Mouse (Mus musculus) skeletal muscle tissue, adult 2 months (tissue): Measurements from ENCODE around the gene Zfr.
"Not testable (repeated sequence)": the region's sequence is repeated elsewhere in the genome, so short reads cannot be mapped to it uniquely, and the experiment has no call there.

Experiments
- DNase-seq: peaks from one replicate; pipeline ENCODE4 v3.0.0-alpha.2; 2012; ENCODE audit warnings: low read depth, low spot score

Gene Zfr

GRCm38 (mm10) chr15:12194817-12195735 is 77.4 kb downstream of the Zfr start:
- DNase-seq = no peak

- DNase-seq = no peak
Observed at GRCm38 (mm10) chr15:12195966-12196365, 78.3 kb downstream of the Zfr start.

- peak; percentile 46 for DNase-seq
Observed at GRCm38 (mm10) chr15:12196410-12197191, 79.0 kb downstream of the Zfr start.

GRCm38 (mm10) chr15:12197361-12197760 is 79.7 kb downstream of the Zfr start:
- no peak for DNase-seq

GRCm38 (mm10) chr15:12200021-12200420 is 82.4 kb downstream of the Zfr start:
- DNase-seq = no peak

- DNase-seq = no peak
Observed at GRCm38 (mm10) chr15:12201856-12202255, 84.2 kb downstream of the Zfr start.

GRCm38 (mm10) chr15:12202456-12202855 is 84.8 kb downstream of the Zfr start:
- no peak for DNase-seq

GRCm38 (mm10) chr15:12203008-12203407 is 85.4 kb downstream of the Zfr start:
- DNase-seq = not testable (repeated sequence)

GRCm38 (mm10) chr15:12203512-12204318 is 86.1 kb downstream of the Zfr start:
- no peak for DNase-seq

GRCm38 (mm10) chr15:12204319-12205159 is 86.9 kb downstream of the Zfr start, which contains the start of gene Mtmr12:
TSS of gene Mtmr12 (plus strand) at chr15:12205028.
- peak; percentile 98 for DNase-seq

- DNase-seq = no peak
Observed at GRCm38 (mm10) chr15:12205160-12205901, 87.7 kb downstream of the Zfr start.

- DNase-seq = no peak
Observed at GRCm38 (mm10) chr15:12205902-12206645, 88.4 kb downstream of the Zfr start.

- DNase-seq = no peak
Observed at GRCm38 (mm10) chr15:12206646-12207222, 89.1 kb downstream of the Zfr start.

GRCm38 (mm10) chr15:12207556-12208090 is 90.0 kb downstream of the Zfr start:
- no peak for DNase-seq

- peak; percentile 45 for DNase-seq
Observed at GRCm38 (mm10) chr15:12211577-12211976, 93.9 kb downstream of the Zfr start.

GRCm38 (mm10) chr15:12212266-12212665 is 94.6 kb downstream of the Zfr start:
- DNase-seq = no peak

- no peak for DNase-seq
Observed at GRCm38 (mm10) chr15:12214531-12215414, 97.1 kb downstream of the Zfr start.

GRCm38 (mm10) chr15:12215415-12215718 is 97.7 kb downstream of the Zfr start:
- DNase-seq = no peak
